Mouse (Mus musculus) lung, postnatal 25 days (tissue): Measurements from ENCODE around the gene Sbno1.
A peak's percentile ranks its signal among the peaks of the same experiment; 100 is the strongest.

Experiments used
- DNase-seq: peaks from one replicate; pipeline ENCODE4 v3.0.0; 2022; ENCODE audit warnings: low spot score

Gene Sbno1

DNA sequence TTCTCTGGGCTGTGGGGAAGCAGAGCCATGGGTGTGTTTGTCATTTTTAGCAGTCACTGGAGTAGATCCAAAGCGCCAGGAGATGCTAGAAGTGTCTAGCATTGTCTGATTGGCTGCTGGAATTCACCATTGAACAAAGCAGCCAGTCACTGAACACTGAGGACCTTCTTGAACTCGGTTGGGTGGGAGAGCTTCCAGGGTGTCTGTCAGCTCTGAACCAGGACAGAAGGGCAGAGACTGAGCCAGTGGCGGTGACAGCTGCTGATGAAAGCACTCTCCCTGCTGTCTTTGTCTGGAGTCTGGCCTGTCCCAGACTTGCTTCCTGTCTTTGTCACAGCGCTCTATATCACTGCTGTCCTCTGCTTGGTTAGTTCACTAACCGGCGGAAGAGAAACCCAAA lies 91.4 kb downstream of the Sbno1 start:
- peak; percentile 61 for DNase-seq

DNA sequence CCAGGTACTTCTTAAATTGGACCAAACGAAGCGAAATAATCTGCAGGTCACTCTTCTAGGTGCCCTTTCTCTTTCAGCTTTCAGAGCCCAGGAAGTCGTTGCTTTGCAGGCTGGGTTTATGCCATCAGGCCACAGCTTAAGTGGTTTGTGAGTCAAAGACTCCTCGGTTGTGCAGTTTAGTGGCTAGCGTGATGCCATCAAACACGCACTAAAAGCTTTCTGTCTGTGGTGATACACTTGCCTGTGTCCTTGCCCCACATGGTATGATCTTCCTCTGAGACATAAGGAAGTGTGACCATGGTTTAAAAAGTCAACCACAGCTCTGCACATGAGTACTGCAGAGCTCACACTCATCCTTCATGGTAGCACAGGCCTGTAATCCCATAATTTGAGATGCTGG lies 95.7 kb downstream of the Sbno1 start:
- DNase-seq = no peak

DNA sequence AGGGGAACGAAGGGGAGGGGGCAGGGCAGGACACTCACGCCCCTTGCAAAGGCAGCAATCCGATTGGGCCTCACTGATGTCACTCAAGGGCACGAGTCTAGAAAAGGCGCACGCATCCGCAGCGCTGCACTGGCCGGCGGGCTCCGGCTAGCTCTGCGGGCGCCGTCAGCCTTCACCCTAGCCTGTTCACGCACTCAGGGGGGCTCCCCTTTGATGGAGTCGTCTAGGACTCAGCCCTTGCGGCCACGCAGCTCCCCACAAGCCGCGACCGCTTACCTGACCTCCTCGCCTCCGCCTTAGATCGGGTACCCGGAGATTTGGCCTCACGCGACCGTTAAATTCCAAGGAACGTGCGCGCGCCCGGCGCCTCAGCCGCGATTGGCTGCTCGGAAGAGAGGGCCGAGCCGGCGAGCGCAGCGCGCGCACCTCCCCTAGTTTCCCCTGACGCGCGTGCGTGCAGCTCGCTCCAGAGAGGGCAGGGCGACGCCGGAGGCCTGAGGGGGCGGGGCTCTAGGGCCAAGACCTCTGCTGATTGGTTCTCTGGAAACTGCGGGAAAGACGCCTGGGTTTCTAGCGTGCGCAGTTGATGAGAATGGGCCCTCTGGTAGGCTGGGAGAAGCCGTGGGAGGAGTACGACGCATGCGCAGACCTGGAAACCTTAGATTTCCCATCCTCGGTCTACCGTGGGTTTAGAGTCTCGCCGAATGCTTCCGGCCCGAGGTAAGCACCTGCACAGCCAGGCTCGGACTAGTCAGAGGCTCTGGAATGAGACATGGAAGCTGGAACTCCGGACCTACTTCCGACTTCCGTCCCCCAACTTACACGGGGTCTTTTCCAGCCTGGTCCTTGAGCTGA lies 98.1 kb downstream of the Sbno1 start, which contains the start of the genes Mphosph9 and 2810006K23Rik:
Gene Mphosph9, minus strand, starts transcription at position 463 of the 855 bp plus-strand sequence.
Gene 2810006K23Rik, plus strand, starts transcription at position 580 of the 855 bp plus-strand sequence.
- peak; percentile 100 for DNase-seq

DNA sequence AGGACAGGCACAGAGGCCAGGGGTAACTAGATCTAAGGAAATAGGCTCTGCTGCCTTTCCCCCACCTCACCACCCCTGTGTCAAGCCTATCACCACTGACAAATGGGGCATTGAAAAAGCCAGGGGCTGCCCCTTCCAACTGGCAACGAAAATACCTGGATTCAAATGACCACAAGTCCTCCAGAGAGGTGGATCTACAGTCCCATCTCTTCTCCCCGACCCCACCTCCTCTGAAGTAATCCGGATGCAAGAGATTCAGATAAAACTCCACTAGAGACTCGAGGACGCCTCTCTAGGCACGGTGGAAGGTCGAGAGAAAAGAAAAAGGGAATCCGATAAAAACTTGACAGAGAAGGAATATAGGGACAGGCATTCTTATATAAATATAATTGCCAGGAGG lies 99.0 kb downstream of the Sbno1 start:
- DNase-seq = no peak
